Mouse (Mus musculus) layer of hippocampus, adult 8-10 months (tissue): ENCODE measurements at regions not wholly inside any gene's neighbourhood (a gene's known extent, or its start where the extent isn't known, plus 50 kb on each side); places are given as distances from the start of the nearest gene placed in this dataset.

Experiments
- DNase-seq, 2 experiments: peaks; one replicate each; pipeline ENCODE4 v3.0.0; 2022; ENCODE audit warnings: low spot score in 2 of 2

DNA sequence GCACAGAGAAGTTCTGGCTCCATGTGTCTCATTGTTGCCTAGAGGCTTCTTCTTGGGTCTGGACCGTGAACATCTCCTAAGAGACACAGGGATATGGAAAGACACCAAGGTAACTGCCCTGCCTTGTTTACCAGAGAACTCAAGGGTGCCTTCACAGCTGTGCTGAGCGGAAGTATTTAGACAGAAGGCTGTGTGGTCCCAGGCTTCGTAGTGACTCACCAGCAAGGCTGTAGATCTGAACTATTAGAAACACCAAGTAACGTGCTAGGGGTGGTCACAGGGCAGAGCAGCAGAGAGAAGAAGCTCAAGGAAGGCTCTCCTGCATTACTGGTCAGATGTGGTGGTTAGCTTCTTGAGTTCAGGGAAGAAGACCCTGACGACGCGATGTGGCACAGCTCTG lies 51.6 kb upstream of the Lpp start:
- DNase-seq, result no peak

DNA sequence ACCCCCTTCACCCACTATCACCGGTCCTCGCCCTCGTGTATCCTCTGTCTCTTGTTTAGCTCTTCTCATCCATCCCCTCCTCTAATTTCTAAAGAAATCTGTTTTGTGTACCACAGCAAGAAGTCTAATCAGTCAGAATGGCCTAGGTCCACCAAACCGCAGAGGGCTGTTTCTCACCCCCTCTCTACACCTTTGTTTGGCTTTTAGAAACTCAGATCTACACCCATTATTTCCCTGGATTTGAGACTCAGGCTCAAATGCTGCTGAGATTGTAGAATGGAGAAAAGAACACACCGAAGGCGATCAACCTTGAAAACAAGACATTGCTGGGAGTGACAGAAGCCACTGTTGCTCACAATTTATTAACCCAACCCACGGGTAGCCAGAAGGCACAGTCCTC lies 52.7 kb upstream of the Lpp start:
- DNase-seq, result no peak

DNA sequence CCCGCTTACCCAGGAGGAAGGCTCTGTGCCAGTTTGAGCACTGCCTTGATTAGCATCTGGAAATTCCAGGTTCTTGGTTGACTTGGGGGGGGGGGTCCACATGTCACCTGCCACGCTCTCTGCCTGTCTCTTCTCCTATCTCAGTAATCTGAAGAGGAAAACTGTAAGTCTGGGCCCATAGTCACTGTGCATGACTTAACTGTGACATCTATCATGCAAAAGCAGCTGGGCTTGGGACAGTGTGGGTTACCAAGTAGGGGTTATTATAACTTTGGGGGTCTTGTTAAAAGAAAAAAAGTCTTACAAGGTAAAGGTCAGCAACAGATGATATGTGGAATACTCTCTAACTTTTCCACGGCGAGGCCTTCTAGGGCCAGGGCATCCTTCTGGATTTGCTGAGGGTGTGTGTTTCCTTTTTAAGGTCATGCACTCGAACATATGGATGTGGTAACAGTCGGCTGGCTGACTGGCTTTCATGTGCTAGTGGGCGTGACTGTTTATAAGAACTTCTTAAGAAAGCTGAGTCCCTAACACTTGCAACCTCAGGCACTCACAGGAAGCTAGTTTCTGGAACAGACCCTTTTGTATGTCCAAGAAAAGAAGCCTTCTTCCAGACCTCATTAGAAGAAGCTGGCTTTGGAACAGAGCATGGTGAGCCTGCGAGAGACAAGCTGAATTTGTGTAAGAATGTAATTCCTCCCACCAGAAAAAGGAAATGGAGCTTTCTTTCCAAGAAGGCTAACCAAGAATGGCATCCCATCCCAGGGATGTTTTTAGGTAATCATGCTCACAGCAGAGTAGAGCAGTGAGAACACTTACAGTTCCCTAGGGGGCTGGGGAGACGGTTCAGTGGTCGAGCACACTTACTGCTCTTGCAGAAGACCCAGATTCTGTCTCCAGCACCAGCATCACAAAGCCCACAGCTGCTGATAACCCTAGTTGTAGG lies 53.7 kb upstream of the Lpp start:
- DNase-seq, result no peak

DNA sequence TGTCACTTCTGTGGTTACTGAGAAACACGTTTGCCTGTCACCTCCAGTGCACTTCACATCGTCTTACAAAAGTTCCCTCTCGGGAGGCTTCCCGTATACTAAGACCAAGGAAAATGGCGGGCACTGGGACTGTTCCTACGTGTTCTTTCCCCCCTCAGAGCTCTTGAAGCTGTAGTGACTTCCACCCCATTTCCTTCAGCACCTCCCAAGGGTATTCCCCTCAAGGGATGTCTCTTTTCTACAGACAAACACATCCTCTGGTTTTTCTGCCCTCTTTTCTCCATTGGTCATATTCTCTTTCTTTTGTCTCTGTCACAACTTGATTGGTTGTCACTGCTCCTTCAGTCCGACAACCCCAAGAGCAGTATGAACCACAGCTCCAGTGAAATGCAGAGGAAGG lies 54.9 kb upstream of the Lpp start:
- no peak for DNase-seq

DNA sequence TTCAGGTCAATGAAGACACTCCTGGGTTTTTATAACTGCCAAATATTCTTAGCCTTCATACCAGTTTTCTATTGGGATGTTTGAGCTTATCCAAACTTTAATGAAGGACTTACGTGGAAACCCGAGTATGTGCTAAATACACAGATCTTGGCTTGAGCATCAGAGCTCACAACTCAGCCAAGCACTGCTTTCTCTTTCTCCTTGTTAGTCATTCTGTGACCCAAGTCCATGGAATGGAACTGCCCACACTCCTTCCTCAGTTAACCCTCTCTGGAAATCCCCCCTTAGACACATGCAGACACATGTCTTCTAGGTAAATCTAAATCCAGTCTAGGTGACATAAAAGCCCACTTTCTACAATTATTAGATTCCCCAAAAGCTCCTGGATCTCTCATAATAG lies 58.9 kb upstream of the Lpp start:
- no peak for DNase-seq

DNA sequence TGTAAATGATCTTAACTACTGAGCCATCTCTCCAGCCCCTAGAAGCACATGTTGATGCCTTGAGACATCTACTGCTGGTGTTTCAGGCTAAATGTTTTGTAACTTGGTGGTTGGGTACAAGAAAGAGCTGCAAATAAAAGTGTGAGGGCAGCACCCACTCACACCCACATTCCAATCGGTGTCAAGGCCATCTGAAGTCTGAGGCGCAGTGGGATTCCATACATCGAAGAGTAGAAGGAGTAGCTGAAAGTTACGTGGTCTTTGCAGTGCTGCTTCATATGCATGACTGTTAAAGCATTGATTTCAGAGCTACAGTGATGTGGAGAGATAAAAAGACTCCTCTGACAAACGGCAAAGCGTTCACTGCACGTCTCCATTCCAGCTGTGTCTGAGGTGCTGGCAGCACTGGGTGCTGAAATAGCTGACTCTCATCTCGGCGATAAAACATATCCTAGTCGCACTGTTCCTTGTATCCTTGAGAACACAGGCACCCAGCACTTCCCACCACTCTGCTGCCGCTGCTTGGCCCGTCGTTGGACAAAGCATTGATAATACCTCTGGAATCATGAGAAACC lies 61.8 kb upstream of the Lpp start:
- DNase-seq, result no peak

DNA sequence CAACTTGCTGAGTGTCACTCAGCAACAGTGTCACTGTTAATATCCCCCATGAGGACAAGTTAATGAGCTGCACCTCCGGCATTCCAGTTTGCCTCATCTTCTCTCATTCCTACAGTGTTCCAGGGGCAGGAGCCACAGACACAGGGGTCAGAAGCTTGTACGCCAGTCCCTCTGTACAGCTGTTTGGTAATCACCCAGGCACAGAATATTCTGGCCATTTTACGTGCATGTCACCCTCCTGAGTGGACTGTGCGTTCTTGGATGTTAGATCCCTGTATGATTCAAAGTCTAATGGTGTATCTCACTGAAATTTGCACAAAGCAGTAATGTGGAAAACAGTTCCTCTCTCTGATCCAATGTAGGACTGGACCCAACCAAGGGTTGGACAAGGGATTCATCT lies 66.7 kb upstream of the Lpp start:
- DNase-seq, result no peak

DNA sequence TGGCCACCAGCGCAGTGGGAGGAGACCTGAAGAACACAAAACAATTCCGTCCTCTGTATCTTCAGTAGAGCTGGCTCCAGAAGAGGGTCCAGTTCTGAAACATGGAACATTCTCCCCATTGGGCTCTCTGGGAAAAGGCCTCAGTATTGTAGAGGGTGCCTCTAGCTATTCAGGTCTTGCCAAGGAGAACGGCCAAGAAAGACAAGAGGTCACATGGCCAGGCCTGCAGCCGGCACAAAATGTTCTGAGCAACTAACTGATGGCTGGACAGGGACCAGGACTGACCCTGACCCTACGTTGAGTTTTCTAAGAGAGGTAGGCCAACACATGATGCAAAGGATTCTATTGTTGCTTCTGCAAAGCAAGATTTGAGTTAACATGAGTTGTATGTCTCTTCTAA lies 67.3 kb upstream of the Lpp start:
- peak; percentile 53 to 55 for DNase-seq

DNA sequence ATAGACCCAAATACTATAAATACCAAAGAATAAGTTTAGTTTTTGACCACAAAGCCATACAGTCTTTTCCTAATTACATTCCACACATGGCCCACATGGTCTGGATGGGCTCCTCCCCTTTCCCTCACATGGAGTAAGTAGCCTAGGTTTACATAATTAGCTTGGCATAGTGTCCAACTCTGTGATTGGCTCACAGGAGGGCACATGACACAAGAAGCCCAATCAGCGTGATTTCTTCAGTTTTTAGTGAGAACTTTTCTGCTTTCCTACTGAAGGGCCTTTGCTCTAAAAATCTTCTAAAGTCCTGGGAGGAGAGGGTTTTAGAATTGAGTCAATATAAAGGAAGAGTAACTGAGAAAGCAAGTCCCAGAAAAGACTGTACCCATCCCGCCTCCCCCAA lies 68.4 kb upstream of the Lpp start:
- DNase-seq, result no peak

DNA sequence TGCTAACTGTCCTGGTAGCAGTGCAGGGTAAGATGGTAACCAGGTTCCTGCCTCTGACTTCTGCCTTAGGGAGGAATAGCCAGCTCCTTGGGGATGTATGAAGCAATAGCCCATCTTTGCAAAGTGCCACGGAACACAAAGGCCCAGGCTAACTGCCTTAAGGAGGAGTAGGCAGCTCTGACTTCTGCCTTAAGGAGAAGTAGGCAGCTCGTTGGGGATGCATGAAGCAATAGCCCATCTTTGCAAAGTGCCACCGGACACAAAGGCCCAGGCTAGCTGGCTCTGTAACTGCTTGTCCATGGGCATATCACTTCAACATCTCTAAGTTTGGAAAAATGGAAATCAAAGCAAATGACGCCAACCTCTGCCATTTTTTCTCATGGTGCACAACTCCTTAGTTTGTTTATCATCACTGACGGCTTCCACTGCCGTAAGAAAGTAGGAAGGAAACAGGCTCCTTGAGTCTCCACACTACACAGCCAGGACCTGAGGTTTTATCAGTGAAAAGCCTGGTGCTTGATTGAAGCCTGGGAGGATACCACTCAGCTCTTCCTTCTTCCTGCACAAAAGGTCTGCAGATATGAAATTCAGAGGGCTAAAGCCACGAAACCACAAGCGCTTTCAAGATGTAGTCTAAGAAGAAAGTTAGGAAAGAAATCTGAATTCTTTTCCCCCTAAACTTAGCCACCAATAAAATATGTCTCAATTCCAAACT lies 74.4 kb upstream of the Lpp start:
- DNase-seq, result no peak

DNA sequence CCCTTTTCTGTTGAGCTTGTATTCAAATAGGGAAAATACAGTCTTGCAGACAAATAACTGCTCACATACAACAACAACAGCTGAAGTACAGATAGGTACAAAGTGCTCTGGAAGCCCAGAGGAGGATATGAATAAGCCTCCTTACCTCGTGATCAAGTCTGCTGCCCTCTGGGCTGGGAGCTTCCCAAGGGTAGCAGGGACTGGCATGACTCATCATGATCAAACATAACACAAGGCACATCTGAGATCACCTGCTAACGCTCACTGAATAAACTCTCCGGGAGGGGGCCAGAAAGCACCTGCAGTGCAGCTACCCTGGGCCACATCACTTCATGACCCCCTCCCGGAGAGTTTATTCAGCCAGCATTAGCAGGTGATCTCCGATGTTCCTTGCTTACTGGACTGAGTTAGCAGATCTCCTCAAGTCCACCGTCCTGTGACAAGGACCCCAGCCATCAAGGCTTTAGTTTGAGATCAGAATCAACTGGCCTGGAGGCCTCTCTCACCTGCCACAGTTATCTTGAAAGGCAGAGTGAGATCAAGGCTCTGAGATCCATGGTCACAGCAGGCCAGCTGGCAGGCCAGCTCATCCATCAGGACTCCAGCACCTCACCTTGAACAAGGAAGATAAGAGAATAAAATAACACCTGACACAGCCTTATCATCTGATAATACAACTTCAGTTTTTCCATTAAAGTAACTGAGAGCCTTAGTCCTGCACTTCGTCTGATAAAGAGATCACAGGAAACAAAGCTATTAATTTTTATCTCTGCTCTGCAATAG lies 79.6 kb upstream of the Lpp start:
- no peak for DNase-seq

DNA sequence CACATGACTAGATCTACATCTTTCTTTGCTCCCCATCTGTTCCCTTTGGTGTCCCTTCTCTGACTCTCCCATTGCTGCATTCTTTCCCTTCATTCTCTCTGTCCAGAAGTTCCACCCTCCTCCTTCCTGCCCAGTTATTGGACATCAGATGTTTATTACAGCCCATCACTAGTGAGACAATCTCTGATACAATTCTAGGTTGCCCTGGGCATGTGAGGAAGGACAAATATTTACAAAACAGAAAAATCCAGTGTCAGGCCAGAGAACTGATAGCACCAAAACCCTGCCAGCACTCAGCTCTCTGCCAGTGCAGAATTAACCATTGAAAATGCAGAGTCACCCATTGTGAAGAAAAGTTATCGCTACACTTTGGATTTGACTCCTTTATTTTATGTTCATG lies 87.9 kb upstream of the Lpp start:
- DNase-seq, result no peak

DNA sequence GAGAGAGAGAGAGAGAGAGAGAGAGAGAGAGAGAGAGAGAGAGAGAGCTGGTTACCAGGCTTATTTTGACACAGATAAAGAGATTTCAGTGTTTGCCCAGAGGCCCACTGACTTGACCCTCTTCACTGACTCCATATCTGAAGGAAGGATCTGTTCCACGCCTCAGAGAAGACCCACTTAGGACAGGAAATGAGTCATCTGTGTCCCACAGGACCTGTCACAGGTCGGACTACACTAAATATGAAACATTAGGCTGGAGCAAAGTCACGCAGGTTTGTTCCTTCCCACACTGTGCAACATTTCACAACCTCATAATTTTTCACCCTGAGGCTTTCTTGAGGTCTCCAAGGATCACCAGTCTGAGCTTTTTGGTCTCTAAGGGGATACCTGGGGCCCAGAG lies 96.5 kb upstream of the Lpp start:
- no peak for DNase-seq

DNA sequence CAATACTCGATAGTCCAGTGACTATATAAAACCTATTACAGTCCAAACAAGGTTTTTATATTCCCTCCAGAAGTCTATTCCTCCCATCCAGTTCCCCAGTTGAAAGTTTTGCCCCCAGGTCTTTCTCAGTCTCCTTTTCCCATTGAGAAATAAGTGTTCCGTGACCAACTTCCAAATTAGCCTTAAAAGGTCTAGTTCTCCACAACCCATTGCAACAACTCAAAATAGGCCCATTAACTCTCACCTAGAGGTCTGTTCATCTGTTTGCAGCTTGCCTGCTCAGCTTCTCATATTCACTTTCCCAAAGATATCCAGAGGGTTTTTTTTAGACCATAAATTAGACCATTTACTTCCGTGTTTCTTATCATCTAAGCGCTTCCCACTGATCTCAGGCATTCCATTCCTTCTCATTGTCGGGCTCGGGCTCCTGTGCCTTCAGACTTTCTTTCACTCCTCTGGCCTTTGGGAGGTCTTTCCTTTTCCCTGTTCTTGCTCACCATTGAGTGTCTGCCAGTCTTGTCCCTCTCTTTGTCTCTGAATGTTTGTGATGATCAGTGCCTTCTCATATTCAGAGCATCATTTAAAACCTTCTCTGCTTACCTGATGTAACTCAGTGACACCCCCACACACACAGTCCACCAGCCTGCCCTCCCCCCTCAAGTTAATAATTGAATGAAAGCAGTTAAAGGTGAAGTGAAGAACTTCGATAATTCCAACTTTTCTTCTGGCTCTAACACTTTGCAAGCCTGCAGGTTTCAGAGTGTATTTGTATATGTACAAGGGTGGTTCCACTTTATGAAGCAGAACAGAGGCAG lies 97.5 kb upstream of the Lpp start:
- no peak for DNase-seq

DNA sequence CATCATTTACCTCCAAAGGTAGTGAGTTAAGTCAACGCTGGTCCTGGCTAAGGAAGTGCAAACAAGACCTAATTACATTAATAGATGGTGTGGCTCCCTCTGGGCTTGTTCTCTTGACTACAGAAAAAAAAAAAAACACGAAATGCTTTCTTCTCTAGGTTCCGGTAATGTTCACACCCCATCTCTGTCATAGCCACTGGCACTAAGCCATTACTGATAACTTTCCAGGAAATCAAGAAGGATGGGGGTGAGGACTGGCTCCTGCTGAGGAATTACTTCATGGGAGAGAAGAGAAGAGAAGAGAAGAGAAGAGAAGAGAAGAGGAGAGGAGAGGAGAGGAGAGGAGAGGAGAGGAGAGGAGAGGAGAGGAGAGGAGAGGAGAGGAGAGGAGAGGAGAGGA lies 109.1 kb upstream of the Lpp start:
- DNase-seq, result no peak

DNA sequence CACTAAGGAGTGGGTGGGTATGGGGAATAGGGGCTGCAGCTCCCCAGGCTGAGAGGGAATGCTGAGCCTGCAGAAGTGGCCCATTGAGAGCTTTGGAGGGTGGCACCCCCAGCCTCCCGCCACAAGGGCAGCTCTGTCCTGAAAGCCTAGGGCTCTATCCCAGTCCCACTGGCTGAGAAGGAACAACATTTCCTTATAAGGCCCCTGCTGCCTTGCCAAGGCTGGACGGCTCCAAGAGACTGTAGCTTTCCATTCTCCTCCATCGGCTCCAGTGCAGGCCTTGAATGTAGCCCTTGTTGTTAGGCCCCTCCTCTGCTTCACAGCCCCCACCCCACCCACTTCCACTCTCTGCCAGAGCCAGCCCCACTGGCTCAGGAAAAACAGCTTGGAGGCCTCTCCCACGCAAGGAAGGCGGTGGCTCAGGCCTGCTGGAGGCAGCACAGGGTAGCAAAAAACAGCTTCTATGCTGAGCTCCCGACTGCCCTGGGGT lies 111.1 kb upstream of the Lpp start:
- peak; percentile 90 to 95 for DNase-seq

DNA sequence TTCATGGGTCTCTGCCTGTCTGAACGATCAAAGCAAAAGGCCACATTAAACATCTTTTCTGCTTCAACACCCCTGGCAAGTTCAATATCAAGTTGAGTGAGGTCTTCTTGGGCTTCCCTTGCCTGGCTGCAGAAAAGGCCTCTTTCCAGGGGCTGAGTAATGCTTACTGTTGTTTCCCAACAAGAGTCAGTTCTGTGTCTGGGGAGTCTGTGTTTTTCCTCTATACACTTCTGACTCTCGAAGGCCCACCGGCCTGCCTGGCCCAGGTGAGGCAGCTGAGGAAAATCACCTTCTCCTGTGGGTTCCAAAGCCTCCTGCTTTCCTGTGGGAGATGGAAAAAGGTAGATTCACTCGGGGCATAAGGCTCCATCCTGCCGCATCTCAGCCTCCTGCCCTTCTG lies 111.7 kb upstream of the Lpp start:
- DNase-seq, result no peak

DNA sequence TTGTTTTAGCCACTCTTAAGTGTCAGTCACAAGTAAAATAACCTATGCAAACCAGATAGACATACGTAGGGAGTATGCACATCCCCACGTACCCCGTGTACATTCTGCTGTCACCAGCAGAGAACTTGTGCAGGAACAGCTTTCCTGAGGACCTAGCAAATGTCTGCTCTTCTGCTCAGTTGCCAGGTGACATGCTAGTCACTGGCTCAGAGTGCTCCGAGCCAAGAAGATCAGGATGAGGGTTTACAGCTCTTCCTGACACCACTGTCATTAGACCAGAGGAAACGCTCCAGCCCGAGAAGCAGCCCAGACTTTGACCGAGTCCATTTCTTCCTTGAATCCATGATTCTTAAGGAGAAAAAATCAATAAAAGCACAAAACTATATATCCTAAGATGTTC lies 115.5 kb upstream of the Lpp start:
- no peak for DNase-seq

DNA sequence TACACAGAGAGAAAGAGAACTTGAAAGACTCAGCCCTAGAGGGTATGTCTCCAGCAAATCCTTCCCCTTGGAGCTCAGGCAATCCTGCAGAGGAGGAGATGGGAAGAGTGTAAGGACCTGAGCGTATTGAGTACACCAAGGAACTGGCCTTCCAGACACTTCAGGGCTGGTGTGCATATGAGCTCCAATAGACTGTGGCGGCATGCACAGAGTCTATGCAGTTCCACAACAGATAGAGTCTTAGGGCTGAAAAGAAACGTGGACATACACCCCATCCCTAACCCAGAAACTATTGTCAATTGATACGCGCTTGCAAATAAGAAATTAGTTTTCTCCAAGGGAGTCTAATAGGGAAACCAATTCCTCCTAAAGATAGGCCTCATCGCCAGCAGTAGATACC lies 130.6 kb upstream of the Lpp start:
- DNase-seq, result no peak

DNA sequence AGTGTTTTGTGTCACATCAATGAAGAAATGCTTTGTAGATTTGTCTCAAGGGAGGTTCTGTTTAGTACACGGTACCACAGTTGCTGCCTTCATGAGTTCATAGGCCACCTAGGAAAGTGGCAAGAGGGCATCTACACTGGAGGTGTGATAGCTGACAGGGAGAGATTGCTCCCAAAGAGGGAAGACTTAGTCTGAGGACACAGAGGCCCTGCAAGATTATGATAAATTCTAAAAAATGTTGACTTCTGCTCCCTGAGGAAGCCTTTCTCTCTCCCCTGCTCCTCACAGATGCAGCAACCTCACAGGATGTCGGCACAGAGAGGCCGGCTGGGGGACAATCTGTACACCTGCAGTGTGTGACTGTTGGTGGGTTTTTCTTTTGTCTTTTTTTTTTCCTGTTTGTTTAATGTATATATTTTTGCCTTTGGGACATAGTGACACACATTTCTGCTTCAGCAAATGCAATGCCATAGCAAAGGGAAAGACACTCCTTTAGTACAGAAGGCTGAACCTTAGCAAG lies 133.5 kb upstream of the Lpp start:
- DNase-seq, result no peak

DNA sequence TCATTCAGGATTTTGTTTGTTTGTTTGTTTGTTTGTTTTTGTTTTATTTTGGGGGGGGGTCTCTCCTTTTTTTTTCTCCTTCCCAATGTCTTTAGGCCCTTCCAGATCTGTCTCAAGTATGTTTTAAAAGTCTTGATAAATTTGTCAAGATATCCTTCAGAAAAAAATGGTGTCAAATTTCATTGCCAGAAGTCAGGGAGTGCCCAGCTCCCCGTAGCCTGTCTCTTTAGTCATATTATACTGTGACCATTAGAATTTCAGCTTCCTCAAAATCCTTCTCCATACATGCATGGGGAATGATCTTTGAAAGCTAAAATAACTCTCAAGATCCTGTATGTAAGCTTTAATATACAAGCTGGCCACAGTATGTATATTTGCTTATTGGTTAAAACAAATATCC lies 134.3 kb upstream of the Lpp start:
- no peak for DNase-seq
